Mouse (Mus musculus): ENCODE data around the gene Mpi. TPM values are rescaled to one million over a fixed set of nuclear protein-coding genes. Genes with fewer than 3 reads are reported as not detected.
A peak's percentile ranks its signal among the peaks of the same experiment; 100 is the strongest.

The Mpi gene
- 67.5 and 76.1 TPM in 2 replicates for polyA plus RNA-seq (2014; fragmentation: Nextera tagmentation; extraction: Ambion mirVana)

DNA sequence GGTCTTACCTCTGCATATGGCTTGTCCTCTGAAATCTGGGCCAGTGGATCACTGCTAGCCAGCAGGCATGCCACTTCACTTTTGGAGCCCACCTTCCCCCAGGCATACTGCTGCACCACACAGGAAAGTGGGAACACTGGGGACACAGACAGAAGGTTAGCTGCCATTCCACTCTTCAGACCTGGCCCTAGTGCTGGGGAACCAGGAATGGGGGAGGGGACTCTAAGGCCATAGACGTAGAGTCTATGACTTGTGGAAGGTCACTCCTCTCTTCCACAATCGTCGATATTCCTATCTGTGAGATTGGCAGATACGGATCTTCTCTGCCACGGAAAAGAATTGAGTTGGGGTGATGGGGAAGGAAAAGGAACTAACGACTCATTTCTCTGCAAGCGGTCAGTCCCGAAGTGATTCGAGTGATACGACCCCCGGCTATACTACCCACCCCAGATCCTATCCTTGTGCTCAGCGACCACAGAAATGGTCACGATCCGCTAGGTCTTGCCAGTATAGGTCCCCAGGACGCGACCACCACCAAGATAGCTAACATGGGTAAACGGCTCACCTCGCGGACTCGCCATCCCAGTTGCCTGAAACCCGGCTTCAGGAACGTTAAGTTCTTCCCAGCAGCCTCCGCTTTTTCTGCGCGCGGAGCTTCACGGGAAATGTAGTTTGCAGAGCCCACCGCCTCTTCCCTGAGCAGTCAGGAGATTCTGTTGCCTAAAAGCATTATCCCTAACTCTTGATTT lies at the start of gene Mpi:
Gene Mpi (minus strand): TSS at position 625 of the 749 bp plus-strand sequence.
- WGBS (ENCODE audit: insufficient replicate concordance), result under 1% methylated on average over 28 of the region's 28 CpGs
- Histone ChIP-seq H3K9me3 (replicated peaks; ENCODE audit: control insufficient read depth, low read length) (no peaks in the 10 kb centered on the region), H3K27ac (ENCODE audit: low read depth, low read length) (no peak within 1 kb of the TSS), H3K27me3 (ENCODE audit: control insufficient read depth, insufficient read depth, low read length) (no peaks in the 10 kb centered on the region), H3K9ac (ENCODE audit: low read depth, low read length) (peak within 1 kb of the TSS; percentile 75), H3K4me2 (peak within 1 kb of the TSS; percentile 76), H3K4me3 (ENCODE audit: low read depth, low read length) (peak within 1 kb of the TSS; percentile 63), H3K36me3 (ENCODE audit: control insufficient read depth, insufficient read depth, low read length) (peaks cover 3% of the 10 kb centered on the region; the same call in 1 of the 2 replicates), H3K4me1 (ENCODE audit: control insufficient read depth, insufficient read depth, low read length) (peaks cover 17% of the 10 kb centered on the region)
- ATAC-seq (replicated peaks; ENCODE audit: insufficient number of reproducible peaks, low FRiP score, low TSS enrichment), result 0 out of 2 replicates have a peak, but pooled peaks have one; percentile 41

DNA sequence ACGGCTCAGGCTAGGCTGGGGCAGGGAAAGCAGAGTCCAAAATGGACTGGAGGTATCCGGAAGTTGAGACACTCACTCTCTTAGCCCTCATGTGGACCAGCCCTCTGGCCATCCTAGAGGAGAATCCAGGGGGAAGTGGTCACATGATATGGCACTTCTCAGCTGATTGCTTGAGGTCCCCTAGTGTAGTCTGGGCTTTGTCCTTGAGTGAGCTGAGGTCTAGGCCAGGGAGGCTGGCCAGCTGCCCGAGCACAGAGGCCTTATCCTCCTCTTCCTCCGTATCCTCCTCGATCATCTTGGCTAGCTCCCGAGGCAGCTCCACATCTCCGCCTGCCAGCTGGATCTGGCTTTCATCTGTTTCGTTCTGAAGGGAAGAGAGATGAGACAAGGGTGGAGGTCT lies 49.5 kb upstream of the Mpi start:
- H3K27ac ChIP-seq (ENCODE audit: low read depth, low read length), result no peak overlapping the region
- WGBS (ENCODE audit: insufficient replicate concordance), result 40% methylated on average over 8 of the region's 8 CpGs

DNA sequence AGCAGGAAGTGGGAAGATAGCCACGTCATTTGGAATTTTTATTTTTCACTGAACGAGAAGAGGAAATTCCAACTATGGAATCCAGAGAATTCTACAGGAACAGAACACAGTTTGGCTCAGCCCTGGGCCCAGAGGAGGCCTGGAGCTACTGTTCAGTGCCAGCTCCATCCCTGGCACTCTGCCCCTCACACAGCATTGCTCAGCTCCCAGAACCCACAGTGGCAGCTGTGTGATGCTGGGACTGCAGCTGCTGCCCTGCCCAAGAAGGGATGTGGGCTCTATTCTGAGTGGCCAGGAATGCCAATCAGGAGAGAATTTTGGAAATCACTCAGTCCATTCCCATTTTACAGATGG lies 48.8 kb upstream of the Mpi start:
- Histone ChIP-seq H3K36me3 (ENCODE audit: control insufficient read depth, insufficient read depth, low read length) (no peaks in the 10 kb centered on the region), H3K4me3 (ENCODE audit: low read depth, low read length) (no peak overlapping the region), H3K4me1 (ENCODE audit: control insufficient read depth, insufficient read depth, low read length) (peaks cover 44% of the 10 kb centered on the region), H3K4me2 (no peak overlapping the region), H3K9me3 (replicated peaks; ENCODE audit: control insufficient read depth, low read length) (no peaks in the 10 kb centered on the region), H3K9ac (ENCODE audit: low read depth, low read length) (0 out of 2 replicates have a peak overlapping the region, but pooled peaks have one; percentile 1), H3K27me3 (ENCODE audit: control insufficient read depth, insufficient read depth, low read length) (peaks cover 21% of the 10 kb centered on the region), H3K27ac (ENCODE audit: low read depth, low read length) (no peak overlapping the region)
- ATAC-seq (replicated peaks; ENCODE audit: insufficient number of reproducible peaks, low FRiP score, low TSS enrichment), result no peak
- WGBS (ENCODE audit: insufficient replicate concordance), result 21% methylated on average over 2 of the region's 2 CpGs

More for the DNA sequence above, 49.5 kb upstream of the Mpi start:
- Histone ChIP-seq H3K4me3 (ENCODE audit: low read depth, low read length) (no peak overlapping the region), H3K9me3 (replicated peaks; ENCODE audit: control insufficient read depth, low read length) (no peaks in the 10 kb centered on the region), H3K36me3 (ENCODE audit: control insufficient read depth, insufficient read depth, low read length) (no peaks in the 10 kb centered on the region), H3K27me3 (ENCODE audit: control insufficient read depth, insufficient read depth, low read length) (peaks cover 28% of the 10 kb centered on the region), H3K4me1 (ENCODE audit: control insufficient read depth, insufficient read depth, low read length) (peaks cover 44% of the 10 kb centered on the region), H3K9ac (ENCODE audit: low read depth, low read length) (no peak overlapping the region), H3K4me2 (no peak overlapping the region)
- no peak for ATAC-seq (replicated peaks; ENCODE audit: insufficient number of reproducible peaks, low FRiP score, low TSS enrichment)

DNA sequence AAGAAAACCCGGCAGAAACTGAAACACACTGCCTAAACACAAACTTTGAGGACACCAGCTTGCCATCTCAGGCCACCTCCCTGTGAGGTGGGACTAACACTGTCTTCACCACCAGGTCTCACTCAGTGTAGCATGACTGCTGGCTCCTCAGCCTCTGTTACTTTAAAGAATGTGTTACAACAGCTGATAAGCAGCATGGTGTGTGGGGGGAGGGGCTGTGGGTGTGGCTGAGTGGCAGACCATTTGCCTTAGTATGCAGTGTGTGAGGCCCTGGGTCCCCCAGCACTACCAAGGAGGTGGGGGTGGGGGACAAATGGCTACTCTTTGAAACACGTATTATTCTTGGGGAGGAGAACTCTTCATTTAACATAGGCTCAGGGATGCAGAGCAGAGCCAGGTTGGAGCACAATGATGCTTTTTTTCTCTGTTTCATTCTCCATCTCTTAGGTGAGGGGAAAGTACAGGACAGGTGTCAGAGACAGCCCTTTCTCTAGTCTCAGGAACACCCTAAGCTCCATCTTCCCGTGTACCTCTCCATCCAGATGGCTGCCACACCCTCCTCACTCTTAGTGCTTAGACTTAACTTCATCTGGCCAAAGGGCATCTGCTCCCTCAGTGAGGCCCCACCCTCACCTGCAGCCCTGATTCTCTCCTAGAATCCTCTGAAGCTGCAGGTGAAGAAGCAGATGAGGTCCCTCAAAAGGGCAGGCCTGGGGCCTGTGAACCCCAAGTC lies 48.2 kb upstream of the Mpi start:
- Histone ChIP-seq H3K27me3 (ENCODE audit: control insufficient read depth, insufficient read depth, low read length) (peaks cover 17% of the 10 kb centered on the region), H3K4me2 (peak overlapping the region; percentile 22; the same call in 1 of the 2 replicates), H3K9ac (ENCODE audit: low read depth, low read length) (0 out of 2 replicates have a peak overlapping the region, but pooled peaks have one; percentile 1), H3K36me3 (ENCODE audit: control insufficient read depth, insufficient read depth, low read length) (no peaks in the 10 kb centered on the region), H3K4me1 (ENCODE audit: control insufficient read depth, insufficient read depth, low read length) (peaks cover 42% of the 10 kb centered on the region), H3K9me3 (replicated peaks; ENCODE audit: control insufficient read depth, low read length) (no peaks in the 10 kb centered on the region), H3K27ac (ENCODE audit: low read depth, low read length) (no peak overlapping the region), H3K4me3 (ENCODE audit: low read depth, low read length) (no peak overlapping the region)
- WGBS (ENCODE audit: insufficient replicate concordance), result 3% methylated on average over 3 of the region's 3 CpGs
- peak; percentile 49; the same call in 1 of the 2 replicates for ATAC-seq (replicated peaks; ENCODE audit: insufficient number of reproducible peaks, low FRiP score, low TSS enrichment)

DNA sequence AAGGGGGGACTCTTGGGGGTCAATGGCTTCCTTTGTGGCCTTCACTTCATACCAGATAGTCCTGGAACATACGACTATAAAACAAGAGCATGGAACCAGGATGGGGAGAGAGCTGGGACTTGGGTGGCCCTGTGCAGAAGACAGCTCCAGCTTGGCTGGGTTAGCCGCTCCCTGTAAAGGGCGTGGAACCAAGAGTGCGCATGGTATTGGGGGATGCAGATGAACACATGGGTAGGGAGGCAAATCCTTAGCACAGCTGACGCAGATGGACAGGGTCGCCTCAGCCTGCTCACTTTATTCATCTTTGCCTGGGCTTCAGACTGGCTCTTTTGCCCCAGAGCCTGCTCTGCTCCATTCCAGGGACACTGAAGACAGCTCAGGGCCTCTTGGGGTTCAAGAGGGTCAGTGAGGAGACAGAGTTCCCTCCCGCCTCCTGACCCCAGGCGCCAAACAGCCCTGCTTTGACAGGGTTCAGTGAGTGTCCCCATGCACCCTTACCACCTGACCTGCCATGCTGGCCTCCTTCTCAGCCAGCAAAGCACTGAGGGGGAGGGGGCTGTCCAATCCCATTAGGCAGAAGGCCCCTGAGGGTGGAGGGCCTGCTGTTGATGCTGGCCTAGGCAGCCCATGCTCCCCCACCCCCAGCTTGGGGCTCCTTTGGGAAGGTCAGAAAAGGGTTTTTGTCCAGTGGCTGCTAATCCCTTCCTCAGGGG lies 46.4 kb upstream of the Mpi start:
- Histone ChIP-seq H3K4me2 (no peak overlapping the region), H3K4me1 (ENCODE audit: control insufficient read depth, insufficient read depth, low read length) (peaks cover 48% of the 10 kb centered on the region), H3K9ac (ENCODE audit: low read depth, low read length) (peak overlapping the region; percentile 2; the same call in 1 of the 2 replicates), H3K9me3 (replicated peaks; ENCODE audit: control insufficient read depth, low read length) (no peaks in the 10 kb centered on the region), H3K27ac (ENCODE audit: low read depth, low read length) (no peak overlapping the region), H3K36me3 (ENCODE audit: control insufficient read depth, insufficient read depth, low read length) (no peaks in the 10 kb centered on the region), H3K4me3 (ENCODE audit: low read depth, low read length) (no peak overlapping the region), H3K27me3 (ENCODE audit: control insufficient read depth, insufficient read depth, low read length) (0 out of 2 replicates have a peak, but pooled peaks cover 1% of the 10 kb centered on the region)
- 48% methylated on average over 8 of the region's 8 CpGs for WGBS (ENCODE audit: insufficient replicate concordance)
- no peak for ATAC-seq (replicated peaks; ENCODE audit: insufficient number of reproducible peaks, low FRiP score, low TSS enrichment)

DNA sequence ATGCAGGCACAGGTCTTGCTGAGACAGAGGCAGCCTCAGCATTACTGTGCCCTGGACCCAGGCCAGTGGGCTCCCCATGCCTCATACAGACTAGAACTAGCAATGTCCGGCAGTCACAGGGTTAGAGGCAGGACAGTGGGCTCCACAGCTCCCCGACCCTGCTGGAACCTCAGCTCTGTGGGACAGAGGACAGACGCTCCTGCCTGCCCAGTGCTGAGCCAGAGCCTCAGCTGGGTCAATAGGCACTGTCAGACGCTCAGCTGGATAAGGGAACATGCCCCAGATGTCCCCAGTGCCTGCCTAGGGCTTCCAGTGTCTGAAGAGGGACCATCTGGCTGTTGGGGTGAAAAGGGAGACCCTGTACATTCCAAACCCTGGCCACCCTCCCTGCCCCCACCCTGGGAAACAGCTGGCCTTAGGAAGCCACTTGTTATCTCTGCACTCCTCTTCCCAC lies 45.4 kb upstream of the Mpi start:
- WGBS (ENCODE audit: insufficient replicate concordance), result 10% methylated on average over 4 of the region's 4 CpGs
- Histone ChIP-seq H3K4me3 (ENCODE audit: low read depth, low read length) (no peak overlapping the region), H3K9ac (ENCODE audit: low read depth, low read length) (0 out of 2 replicates have a peak overlapping the region, but pooled peaks have one; percentile 52), H3K27ac (ENCODE audit: low read depth, low read length) (no peak overlapping the region), H3K9me3 (replicated peaks; ENCODE audit: control insufficient read depth, low read length) (no peaks in the 10 kb centered on the region), H3K36me3 (ENCODE audit: control insufficient read depth, insufficient read depth, low read length) (no peaks in the 10 kb centered on the region; the same call in 1 of the 2 replicates), H3K4me2 (no peak overlapping the region), H3K4me1 (ENCODE audit: control insufficient read depth, insufficient read depth, low read length) (peaks cover 50% of the 10 kb centered on the region), H3K27me3 (ENCODE audit: control insufficient read depth, insufficient read depth, low read length) (no peaks in the 10 kb centered on the region)
- no peak for ATAC-seq (replicated peaks; ENCODE audit: insufficient number of reproducible peaks, low FRiP score, low TSS enrichment)

DNA sequence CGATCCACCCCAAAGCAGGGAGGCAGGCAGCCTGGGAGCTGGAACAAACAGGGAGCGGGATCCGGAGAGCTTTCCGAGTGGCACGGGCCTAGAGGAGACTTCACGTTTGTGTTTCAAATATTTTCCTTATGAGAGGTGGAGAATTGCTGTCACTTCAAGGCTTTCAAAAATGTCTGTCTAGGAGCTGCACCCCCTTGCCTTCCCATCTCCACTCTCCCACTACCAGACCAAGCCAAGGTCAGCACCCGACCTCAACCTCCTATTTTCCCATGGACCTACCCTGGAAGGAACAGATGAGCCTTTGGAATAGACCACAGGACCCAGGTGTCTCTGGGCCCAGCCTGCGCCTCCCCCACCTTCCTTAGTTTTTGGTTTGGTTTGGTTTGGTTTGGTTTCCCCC lies 44.7 kb upstream of the Mpi start:
- Histone ChIP-seq H3K4me1 (ENCODE audit: control insufficient read depth, insufficient read depth, low read length) (peaks cover 49% of the 10 kb centered on the region), H3K27me3 (ENCODE audit: control insufficient read depth, insufficient read depth, low read length) (no peaks in the 10 kb centered on the region), H3K27ac (ENCODE audit: low read depth, low read length) (no peak overlapping the region), H3K9ac (ENCODE audit: low read depth, low read length) (no peak overlapping the region), H3K4me3 (ENCODE audit: low read depth, low read length) (no peak overlapping the region), H3K4me2 (no peak overlapping the region), H3K9me3 (replicated peaks; ENCODE audit: control insufficient read depth, low read length) (no peaks in the 10 kb centered on the region), H3K36me3 (ENCODE audit: control insufficient read depth, insufficient read depth, low read length) (peaks cover 2% of the 10 kb centered on the region; the same call in 1 of the 2 replicates)
- no peak for ATAC-seq (replicated peaks; ENCODE audit: insufficient number of reproducible peaks, low FRiP score, low TSS enrichment)
- WGBS (ENCODE audit: insufficient replicate concordance), result 71% methylated on average over 8 of the region's 8 CpGs

DNA sequence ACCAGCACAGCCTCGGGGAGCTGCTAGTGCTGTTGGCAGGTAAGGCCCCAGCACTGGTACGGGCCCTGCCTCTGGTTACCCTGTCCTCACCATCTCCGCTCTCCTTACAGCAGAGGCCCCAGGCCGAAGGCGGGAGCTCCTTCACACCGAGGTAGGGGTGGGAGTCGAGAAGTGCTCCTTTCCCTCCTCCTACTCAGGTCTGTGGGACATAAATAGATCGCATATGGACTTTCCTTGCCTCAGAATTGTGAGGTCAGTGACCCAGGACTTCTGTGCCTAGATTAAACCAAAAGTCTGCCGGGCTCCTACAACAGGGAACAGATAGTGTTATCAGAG lies 41.6 kb upstream of the Mpi start:
- WGBS (ENCODE audit: insufficient replicate concordance), result 38% methylated on average over 9 of the region's 9 CpGs
- ATAC-seq (replicated peaks; ENCODE audit: insufficient number of reproducible peaks, low FRiP score, low TSS enrichment), result no peak
- H3K9ac ChIP-seq (ENCODE audit: low read depth, low read length), result no peak overlapping the region

More for the DNA sequence above, 41.6 kb upstream of the Mpi start:
- Histone ChIP-seq H3K27ac (ENCODE audit: low read depth, low read length) (no peak overlapping the region), H3K27me3 (ENCODE audit: control insufficient read depth, insufficient read depth, low read length) (no peaks in the 10 kb centered on the region), H3K4me2 (no peak overlapping the region), H3K4me1 (ENCODE audit: control insufficient read depth, insufficient read depth, low read length) (peaks cover 28% of the 10 kb centered on the region), H3K9me3 (replicated peaks; ENCODE audit: control insufficient read depth, low read length) (no peaks in the 10 kb centered on the region), H3K4me3 (ENCODE audit: low read depth, low read length) (no peak overlapping the region), H3K36me3 (ENCODE audit: control insufficient read depth, insufficient read depth, low read length) (peaks cover 2% of the 10 kb centered on the region)
